Mouse (Mus musculus) C2C12 (cell line): ENCODE measurements at regions not wholly inside any gene's neighbourhood (a gene's known extent, or its start where the extent isn't known, plus 50 kb on each side); places are given as distances from the start of the nearest gene placed in this dataset.

ENCODE experiments used
- H3K27me3 ChIP-seq: one replicate; pipeline ENCODE4 v1.6.1; 2011; ENCODE audit not compliant: control insufficient read depth, insufficient read depth, insufficient read length
- H3K36me3 ChIP-seq: one replicate; pipeline ENCODE4 v1.6.1; 2011; ENCODE audit not compliant: control insufficient read depth, insufficient read depth
- H3K4me3 ChIP-seq: one replicate; pipeline ENCODE4 v1.5.1; 2011; ENCODE audit warnings: mild to moderate bottlenecking, control low read depth; ENCODE audit not compliant: poor library complexity, insufficient read depth, severe bottlenecking
- H3K79me2 ChIP-seq: one replicate; pipeline ENCODE4 v1.6.1; 2011; ENCODE audit not compliant: control insufficient read depth, insufficient read depth
- H3K79me3 ChIP-seq: one replicate; pipeline ENCODE4 v1.6.1; 2011; ENCODE audit warnings: low read depth, control low read depth
- H3ac ChIP-seq: one replicate; pipeline ENCODE3; 2011; ENCODE audit warnings: low read depth; ENCODE audit not compliant: control insufficient read depth, insufficient read length
- CEBPB ChIP-seq: IDR thresholded peaks from one replicate; pipeline ENCODE4 v1.6.1; 2011; ENCODE audit warnings: low read depth, mild to moderate bottlenecking, control low read depth, moderate library complexity
- CTCF ChIP-seq: IDR thresholded peaks from one replicate; pipeline ENCODE4 v1.5.1; 2011; ENCODE audit not compliant: control insufficient read depth, insufficient read depth, insufficient read length
- FOSL1 ChIP-seq: IDR thresholded peaks from one replicate; pipeline ENCODE4 v1.8.0; 2011; ENCODE audit warnings: mild to moderate bottlenecking, low read length; ENCODE audit not compliant: poor library complexity, insufficient read depth, severe bottlenecking
- MAX ChIP-seq: IDR thresholded peaks from one replicate; pipeline ENCODE4 v1.6.1; 2011; ENCODE audit warnings: mild to moderate bottlenecking, control low read depth
- MYOD1 ChIP-seq: IDR thresholded peaks from one replicate; pipeline ENCODE4 v1.6.1; 2011; ENCODE audit warnings: low read depth; ENCODE audit not compliant: control insufficient read depth, insufficient read length
- MYOG ChIP-seq: IDR thresholded peaks from one replicate; pipeline ENCODE4 v1.6.1; 2011; ENCODE audit not compliant: control insufficient read depth, insufficient read length; ENCODE audit errors: extremely low read depth
- USF1 ChIP-seq: IDR thresholded peaks from one replicate; pipeline ENCODE4 v1.6.1; 2011; ENCODE audit warnings: low read depth, mild to moderate bottlenecking, control low read depth, moderate library complexity

DNA sequence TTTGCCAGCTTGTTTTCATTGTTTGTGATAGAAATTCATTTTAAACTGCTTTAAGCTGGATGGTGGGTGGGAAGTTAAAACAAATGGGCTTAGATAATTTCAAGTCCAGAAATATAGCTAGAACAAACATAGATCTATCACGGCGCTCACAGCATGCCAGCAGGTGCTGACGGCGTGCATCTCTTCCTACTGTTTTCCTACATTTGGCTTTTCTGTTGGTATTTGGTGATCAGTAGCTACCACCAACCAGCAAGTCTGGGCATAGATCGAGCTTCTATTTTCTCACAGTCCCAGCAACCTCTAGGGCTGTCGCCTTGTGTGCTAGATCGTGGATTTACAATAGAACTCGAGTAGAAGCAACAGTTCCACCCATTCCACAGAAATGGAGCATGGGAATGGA lies 290.9 kb upstream of the Zeb2 start:
- Histone ChIP-seq H3ac (no peak overlapping the region), H3K79me3 (no peaks in the 10 kb centered on the region), H3K79me2 (no peaks in the 10 kb centered on the region), H3K4me3 (no peak overlapping the region), H3K27me3 (no peaks in the 10 kb centered on the region), H3K36me3 (no peaks in the 10 kb centered on the region)
- no peak for TF ChIP-seq USF1
- TF ChIP-seq CTCF = no peak
- TF ChIP-seq MYOD1 = no peak
- no peak for TF ChIP-seq MYOG
- no peak for TF ChIP-seq CEBPB
- no peak for TF ChIP-seq MAX
- no peak for TF ChIP-seq FOSL1

DNA sequence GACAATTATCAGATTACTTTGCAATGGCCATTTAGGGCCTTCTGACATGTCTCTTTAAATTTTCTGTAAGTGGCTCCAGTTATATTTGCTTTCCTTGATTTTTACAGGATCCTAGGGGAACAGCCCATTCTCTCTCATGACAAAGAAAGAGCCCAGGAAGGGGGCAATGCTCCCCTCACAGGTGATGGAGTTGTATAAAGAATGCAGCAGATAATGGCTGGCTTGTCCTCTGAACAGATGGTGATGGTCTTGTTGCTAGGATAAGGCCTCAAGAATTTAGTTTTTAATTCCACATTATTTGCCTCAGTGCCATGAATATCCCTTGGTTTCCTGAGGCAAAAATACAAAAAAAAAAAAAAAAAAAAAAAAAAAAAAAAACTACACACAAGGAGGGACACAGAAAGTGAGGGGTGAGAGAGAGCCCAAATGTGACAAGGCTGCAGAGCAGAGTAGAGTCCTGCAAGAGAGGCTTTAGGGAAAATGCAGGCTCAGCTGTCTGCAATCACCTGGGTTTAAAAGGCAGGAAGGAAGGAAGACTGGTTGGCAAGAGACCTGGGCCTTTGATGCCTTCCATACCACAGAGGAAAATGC lies 272.8 kb upstream of the Zeb2 start:
- Histone ChIP-seq H3K36me3 (no peaks in the 10 kb centered on the region), H3ac (no peak overlapping the region), H3K79me2 (no peaks in the 10 kb centered on the region), H3K4me3 (no peak overlapping the region), H3K79me3 (no peaks in the 10 kb centered on the region), H3K27me3 (no peaks in the 10 kb centered on the region)
- TF ChIP-seq FOSL1 = no peak
- TF ChIP-seq USF1 = no peak
- TF ChIP-seq MAX = no peak
- no peak for TF ChIP-seq MYOG
- no peak for TF ChIP-seq MYOD1
- TF ChIP-seq CEBPB = no peak
- TF ChIP-seq CTCF = no peak

DNA sequence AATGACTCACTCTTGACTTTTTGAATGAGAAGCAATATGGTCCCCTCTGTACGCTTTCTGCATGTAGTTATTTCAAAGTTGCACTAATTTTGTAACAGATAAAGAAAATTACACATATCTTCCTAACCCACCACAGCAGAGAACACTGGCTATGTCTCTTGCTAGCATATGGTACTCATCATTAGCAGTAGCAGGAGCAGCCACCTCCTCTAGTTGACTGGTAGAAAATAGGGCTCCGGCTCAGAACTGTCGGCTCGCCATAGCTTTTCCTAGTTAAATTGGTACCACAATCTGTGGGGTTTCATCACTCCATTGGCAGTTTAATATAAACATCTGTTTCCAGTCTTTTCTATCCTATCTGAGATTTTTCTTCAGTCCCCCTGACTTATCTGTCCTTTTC lies 254.1 kb upstream of the Zeb2 start:
- no peaks in the 10 kb centered on the region for H3K79me2 ChIP-seq
- no peak for TF ChIP-seq MYOD1
- TF ChIP-seq MYOG = no peak
- TF ChIP-seq MAX = no peak
- TF ChIP-seq CEBPB = no peak
- no peak for TF ChIP-seq CTCF
- H3ac ChIP-seq = no peak overlapping the region
- H3K27me3 ChIP-seq = no peaks in the 10 kb centered on the region
- H3K36me3 ChIP-seq = no peaks in the 10 kb centered on the region
- H3K79me3 ChIP-seq = no peaks in the 10 kb centered on the region
- H3K4me3 ChIP-seq = no peak overlapping the region

DNA sequence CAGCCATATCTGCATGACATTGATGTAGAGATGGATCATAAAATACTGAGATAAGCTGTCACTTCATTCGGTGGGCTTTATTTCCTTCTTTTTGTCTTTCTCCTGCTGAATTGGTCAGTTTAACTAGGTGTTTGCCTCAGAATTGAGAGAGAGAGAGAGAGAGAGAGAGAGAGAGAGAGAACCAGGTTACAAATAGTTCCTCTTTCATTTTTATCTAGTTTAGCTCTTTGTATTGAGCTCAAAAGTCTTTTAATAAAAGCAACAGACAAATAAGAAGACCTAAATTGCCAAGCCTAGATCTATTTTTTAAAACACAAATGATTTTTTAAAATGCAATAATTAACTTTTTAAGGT lies 253.4 kb upstream of the Zeb2 start:
- Histone ChIP-seq H3K79me2 (no peaks in the 10 kb centered on the region), H3K27me3 (no peaks in the 10 kb centered on the region), H3K36me3 (no peaks in the 10 kb centered on the region), H3K79me3 (no peaks in the 10 kb centered on the region), H3ac (no peak overlapping the region), H3K4me3 (no peak overlapping the region)
- no peak for TF ChIP-seq MYOD1
- no peak for TF ChIP-seq CTCF
- no peak for TF ChIP-seq CEBPB
- no peak for TF ChIP-seq MYOG
- no peak for TF ChIP-seq MAX

DNA sequence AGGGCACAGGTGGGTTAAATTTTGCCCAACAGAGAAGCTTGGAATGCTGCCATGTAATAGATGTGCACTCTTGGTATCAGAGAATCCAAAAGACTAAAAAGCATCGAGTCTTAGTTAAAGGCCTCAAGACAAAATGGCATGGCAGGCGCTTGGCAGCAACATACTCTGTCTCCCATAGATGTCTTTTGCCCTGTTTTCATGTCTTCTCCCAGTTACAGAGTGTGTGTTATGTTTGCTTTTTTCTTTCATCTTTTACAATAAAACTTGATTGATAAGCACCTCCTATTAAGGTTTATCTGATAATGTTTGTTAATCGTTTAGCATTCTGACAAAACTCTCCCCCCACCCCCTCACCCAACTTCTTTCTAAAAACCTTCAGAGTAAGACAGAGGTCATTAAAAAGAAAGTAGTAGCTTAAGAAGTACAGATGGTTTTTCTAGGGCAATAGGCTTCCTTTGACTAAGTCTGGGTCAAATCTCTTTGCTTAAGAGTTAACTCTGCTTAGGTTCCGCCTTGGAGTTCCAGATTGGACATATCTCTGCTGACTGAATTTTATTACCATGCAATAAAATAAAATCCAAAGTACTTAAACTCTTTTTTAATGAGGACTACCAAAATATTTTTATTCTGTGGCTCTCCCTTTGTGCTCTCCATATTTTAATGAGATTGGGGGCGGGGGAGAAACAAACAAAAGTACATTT lies 252.9 kb upstream of the Zeb2 start:
- H3K27me3 ChIP-seq = no peaks in the 10 kb centered on the region
- H3K36me3 ChIP-seq = no peaks in the 10 kb centered on the region
- H3ac ChIP-seq = no peak overlapping the region
- H3K4me3 ChIP-seq = no peak overlapping the region
- H3K79me3 ChIP-seq = no peaks in the 10 kb centered on the region
- no peak for TF ChIP-seq MYOG
- TF ChIP-seq CTCF = no peak
- H3K79me2 ChIP-seq = no peaks in the 10 kb centered on the region

DNA sequence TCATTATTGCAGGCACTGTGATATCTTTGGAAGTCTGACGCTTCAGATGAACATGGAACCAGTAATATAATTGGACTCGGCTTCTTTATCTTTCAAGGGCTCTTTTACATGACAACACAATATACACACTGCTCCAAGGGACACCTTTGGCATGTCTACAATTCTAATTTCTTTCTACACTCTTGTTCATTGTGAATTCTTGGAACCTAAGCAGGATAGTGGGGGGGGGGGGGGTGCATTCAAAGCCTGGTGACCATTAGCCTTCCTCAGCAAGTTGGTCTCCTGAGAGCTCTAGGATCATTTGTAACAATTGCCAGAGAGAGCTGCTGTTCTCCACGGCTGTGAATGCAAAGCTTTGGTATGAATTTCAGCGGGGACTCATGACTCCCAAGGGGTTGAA lies 252.2 kb upstream of the Zeb2 start:
- TF ChIP-seq CTCF (no peak), MAX (no peak), FOSL1 (no peak), CEBPB (no peak)
- Histone ChIP-seq H3K79me3 (no peaks in the 10 kb centered on the region), H3ac (no peak overlapping the region), H3K27me3 (no peaks in the 10 kb centered on the region), H3K36me3 (no peaks in the 10 kb centered on the region), H3K79me2 (no peaks in the 10 kb centered on the region), H3K4me3 (no peak overlapping the region)
